Mouse (Mus musculus): ENCODE measurements at regions not wholly inside any gene's neighbourhood (a gene's known extent, or its start where the extent isn't known, plus 50 kb on each side); places are given as distances from the start of the nearest gene placed in this dataset.

DNA sequence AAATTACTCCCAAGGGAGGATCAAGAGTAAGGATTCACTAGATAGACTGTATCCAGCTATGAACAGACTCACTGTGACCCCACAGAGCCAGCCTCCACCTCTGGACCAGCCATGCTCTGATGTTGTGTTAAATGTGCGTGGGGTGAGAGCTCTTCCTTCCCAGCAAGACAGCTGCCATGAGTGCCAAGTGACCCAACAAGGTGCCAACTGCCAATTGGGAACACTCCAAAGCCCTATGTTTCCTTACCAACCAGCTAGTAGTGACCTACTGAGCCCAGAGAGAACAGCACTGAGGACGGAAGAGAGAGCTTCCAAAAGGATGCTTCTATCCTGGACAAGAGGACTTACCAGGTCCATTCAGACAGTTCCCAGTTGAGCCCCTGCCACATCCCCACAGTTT, 241.3 kb upstream of the Pabpc6 start:
- DNase-seq (ENCODE audit: low spot score), result no peak

DNA sequence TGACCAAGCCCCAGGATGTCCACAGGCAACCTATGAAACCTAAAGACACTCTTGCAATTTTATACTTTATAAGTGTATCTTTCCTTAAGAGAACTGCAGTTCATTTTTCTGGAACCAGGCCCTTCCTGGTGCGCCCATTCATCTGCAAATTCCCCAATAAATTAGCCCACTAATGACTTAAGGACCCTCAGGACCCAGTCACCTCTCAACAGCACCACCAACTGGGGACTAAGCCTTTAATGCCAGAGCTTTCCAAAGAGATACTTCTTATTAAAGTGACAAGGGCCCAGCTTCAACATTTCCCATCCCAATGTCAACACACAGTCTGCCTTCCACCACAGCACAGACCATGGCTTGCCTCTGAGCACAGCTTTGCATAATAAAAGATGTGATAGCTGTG, 237.6 kb upstream of the Pabpc6 start:
- no peak for DNase-seq (ENCODE audit: low spot score)

DNA sequence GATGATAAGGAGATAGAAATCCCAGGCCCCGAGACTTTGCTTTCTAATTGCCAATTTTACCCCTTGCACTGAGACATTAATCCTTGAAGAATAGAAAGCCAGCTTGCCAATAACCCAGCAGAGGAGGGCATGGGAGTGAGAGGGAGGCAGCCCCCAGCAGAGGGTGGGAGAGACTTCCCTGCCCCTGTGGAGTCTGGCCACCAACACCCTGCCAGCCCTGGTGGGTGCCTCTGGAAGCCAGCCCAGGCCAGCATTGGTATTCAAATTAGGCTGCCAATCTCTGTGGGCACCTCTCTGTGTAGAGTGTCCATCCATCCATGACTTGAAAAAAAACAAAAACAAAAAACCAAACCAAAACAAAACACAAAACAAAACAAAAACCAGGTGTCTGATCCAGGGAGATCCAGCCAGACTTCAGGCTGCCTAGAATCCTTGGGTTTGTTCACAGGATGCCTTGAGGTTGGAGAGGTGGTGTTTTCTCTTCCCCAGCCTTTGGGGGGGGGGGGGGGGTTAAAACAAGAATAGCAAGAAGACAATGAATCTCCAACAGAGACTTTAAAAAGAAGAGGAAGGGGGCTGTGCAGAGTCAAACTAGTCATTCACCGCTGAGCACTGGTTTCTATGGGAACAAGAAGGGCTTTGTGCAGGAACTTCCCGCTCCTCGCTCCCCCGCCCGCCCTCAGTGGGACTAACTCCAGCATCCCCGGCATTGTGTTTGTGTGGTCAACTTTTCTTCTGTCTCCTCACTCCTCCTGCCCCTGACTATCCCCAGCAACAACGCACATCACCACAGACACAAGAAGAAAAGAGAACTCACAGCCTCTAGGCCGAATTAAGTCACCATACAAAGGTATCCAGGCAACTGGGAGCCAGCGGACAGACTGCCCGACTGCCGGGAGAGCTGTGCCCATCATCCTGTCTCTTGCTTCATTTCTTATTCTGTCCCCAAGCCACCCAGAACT, 236.3 kb upstream of the Pabpc6 start:
- no peak for DNase-seq (ENCODE audit: low spot score)

GRCm38 (mm10) chr17:9904525-9904991, 235.0 kb upstream of the Pabpc6 start:
- no peak for DNase-seq (ENCODE audit: low spot score)

GRCm38 (mm10) chr17:9903313-9903712, 233.8 kb upstream of the Pabpc6 start:
- peak; percentile 18 for DNase-seq (ENCODE audit: low spot score)

DNA sequence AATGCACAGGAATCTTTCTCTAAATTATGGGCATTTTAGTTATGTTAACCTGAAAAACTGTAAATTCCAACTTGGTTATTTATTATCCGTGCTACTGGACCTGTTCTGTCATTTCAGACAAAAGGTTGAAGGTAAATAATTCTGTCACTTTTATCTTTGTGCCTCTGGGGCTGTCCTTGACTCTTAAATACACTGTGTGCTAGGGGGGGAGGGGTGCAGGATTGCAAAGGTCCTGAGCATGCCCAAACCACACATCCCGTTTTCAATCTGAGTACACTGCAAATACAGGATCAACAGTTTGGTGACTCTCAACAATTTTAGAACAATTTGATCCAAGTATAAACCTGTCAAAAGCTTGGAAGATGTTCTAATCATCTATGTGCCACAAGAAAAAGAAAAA, 227.4 kb upstream of the Pabpc6 start:
- DNase-seq (ENCODE audit: low spot score), result no peak

DNA sequence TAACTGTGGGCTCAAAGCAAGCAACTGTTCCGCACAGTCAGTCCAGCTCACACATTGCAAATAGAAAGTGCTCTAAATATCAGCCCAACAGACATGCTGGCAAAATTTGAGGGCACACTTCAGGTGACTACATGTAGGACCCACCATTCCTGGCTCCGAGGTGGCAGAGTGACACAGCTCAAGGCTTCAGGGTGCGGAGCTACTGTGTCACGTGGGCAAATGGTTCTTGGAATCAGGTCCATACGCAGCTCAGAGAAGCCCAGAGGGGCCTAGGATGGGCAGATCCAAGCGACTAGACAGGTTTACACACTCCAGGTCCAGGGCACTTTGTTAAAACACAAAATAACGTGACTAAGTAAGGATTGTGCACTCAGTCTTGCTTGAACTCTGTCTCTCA, 226.2 kb upstream of the Pabpc6 start:
- DNase-seq (ENCODE audit: low spot score), result no peak

DNA sequence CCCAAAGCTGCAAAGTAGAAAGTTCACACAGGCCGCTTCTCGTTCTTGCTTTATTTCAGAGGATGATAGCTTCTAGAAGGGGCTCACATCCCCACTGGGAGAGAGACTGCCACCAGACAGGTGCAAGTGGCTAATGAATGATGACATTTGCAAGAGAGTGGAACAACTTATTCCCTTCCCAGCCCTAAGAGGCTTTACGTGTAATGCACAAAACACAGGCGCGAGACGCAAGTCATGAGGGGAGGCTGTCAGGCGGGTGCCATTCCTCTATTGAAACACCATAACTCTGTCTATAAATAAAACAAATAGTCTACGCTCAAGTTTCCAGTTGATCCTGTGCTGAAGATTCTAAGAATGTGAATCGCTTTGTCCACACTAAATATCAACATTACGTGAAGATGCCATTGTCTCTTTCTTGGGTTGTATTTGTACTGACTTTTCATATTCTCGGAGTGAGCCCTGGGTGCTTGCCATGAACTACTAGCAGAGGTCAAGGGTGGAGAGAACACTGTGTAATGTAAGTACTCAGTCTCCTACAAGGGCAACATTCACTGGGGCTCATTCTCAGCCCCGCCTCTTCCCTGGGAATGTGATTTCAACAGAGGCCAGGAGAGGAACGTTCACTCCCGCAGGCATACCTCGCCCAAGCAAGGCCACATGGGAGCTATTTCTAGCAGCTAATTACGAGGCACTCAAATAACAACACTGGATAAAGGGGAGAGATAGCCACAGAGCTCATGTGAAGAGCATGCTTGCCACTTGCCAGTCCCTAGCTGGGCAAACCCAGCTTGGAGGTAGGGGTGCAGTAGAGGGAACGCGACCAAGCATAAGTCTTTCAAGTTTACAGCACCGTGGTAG, 225.5 kb upstream of the Pabpc6 start:
- DNase-seq (ENCODE audit: low spot score), result peak; percentile 92

GRCm38 (mm10) chr17:9893966-9894365, 224.4 kb upstream of the Pabpc6 start:
- DNase-seq (ENCODE audit: low spot score), result peak; percentile 17

- no peak for DNase-seq (ENCODE audit: low spot score)
Observed at GRCm38 (mm10) chr17:9892776-9893175, 223.3 kb upstream of the Pabpc6 start.

DNA sequence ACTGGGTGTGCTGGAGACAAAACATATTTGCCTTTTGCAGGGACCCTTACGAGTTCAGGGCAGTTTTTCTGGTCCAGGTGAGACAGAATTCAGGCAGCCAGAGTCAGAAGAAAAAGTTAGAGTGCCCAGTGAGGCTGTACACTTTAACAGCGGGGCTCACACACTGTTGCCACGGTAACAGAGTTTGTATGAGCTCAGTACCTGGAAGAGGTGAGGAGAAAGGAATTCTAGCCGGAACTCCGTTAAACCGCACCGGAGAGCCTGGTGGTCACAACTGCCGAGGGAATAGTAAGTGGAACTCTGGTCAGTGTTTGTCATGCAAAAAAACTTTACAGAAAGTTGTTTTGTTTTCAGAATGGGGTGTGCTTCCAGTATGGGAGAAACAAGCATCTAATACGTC, 222.6 kb upstream of the Pabpc6 start:
- DNase-seq (ENCODE audit: low spot score), result no peak

DNA sequence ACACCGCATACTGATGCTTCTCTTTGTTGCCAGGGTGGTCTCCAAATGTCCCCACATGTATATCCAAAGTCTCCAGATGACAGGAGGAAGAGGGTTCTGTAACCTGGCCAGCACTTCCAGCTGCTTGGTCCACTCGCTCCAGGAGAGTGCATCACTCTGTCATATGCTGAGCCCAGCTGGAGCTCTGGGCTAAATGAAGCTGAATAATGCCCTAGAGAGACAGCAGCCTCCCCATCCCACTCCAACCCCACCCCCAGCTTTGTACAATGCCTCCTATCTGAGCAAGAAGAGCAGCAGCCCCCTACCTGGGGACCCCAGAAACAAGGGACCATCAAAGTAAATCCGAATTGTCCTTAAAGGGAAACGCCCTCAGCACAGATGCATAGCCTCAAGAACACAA, 219.0 kb upstream of the Pabpc6 start:
- no peak for DNase-seq (ENCODE audit: low spot score)

- DNase-seq (ENCODE audit: low spot score), result no peak
Observed at GRCm38 (mm10) chr17:9885110-9885509, 215.6 kb upstream of the Pabpc6 start.

- DNase-seq (ENCODE audit: low spot score), result no peak
Observed at GRCm38 (mm10) chr17:9882639-9883226, 213.2 kb upstream of the Pabpc6 start.

DNA sequence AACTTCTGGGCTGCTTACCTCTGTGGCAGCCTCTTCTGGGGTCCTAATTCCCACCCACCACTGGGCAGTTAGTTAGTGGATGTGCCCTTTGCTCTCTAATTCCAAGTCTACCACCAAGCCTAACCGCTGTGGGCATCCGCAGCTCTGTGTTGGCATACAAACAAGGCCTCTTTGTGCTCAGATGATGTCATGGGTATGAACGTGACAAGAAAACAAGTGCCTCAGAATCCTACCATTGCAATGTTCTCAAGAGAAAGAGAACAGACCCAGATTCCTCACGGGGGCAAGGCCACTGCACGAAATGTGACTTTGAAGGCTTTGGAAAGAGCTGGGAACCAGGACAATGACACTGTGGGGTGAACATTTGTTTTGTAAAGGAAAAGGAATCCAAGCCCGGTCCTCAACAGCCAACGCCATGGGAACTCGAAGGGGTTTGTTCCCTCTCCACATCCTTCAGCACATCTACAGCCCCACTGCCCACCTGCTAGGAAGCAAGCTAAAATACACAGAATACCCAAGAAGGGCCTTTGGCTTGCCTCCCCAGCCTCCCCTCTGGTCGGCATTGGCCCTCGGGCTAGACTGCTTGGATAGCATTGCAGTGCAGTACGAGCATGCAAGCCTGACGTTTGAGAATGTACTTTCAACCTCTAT, 210.2 kb upstream of the Pabpc6 start:
- DNase-seq (ENCODE audit: low spot score), result no peak

- DNase-seq (ENCODE audit: low spot score), result no peak
Observed at GRCm38 (mm10) chr17:9873695-9874094, 204.2 kb upstream of the Pabpc6 start.

GRCm38 (mm10) chr17:9870237-9870636, 200.7 kb upstream of the Pabpc6 start:
- DNase-seq (ENCODE audit: low spot score), result no peak

- no peak for DNase-seq (ENCODE audit: low spot score)
Observed at GRCm38 (mm10) chr17:9868747-9869281, 199.3 kb upstream of the Pabpc6 start.

- no peak for DNase-seq (ENCODE audit: low spot score)
Observed at GRCm38 (mm10) chr17:9864254-9864653, 194.7 kb upstream of the Pabpc6 start.

- DNase-seq (ENCODE audit: low spot score), result no peak
Observed at GRCm38 (mm10) chr17:9861923-9862854, 192.7 kb upstream of the Pabpc6 start.

Data from gastrocnemius, adult 18-20 months (tissue).